23 mouse cellular contexts compared by ENCODE assay signal in the genomic region with DNA sequence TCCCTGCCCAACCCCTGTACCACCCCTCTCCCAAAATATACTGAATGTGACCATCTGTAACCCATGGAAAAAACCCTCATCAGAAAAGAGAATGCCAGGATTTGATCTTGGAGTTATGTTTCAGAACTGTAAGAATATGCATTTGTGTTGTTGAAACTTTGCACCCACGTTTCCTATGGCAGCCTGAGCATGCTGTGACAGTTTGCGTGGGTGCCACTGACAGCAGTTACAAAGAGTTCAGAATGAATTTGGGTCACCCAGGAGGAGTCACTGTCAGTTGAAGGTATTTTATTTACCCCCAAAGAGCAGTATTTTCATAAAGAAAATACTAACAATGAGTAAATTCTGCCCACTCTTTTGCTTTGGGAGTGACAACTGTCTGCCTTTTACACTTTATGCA.
A peak's percentile ranks its signal among the peaks of the same experiment; 100 is the strongest.
DNase-seq lines count a peak whose midpoint lies in the region; TF ChIP-seq lines count a peak whose summit lies in the region.
"Had no signal": no experiment of that assay in that cellular context is flagged by ENCODE, and none has a peak within 500 bp of the region (broad histone marks: within the 10 kb centered on the region; RNA-seq: fewer than 3 reads in every experiment).

No protein-coding gene starts in this region.

- H3K27ac ChIP-seq in layer of hippocampus, adult 2 months, result no peak overlapping the region
- H3K27ac ChIP-seq: embryonic facial prominence, embryonic 10.5 days; embryonic facial prominence, embryonic 13.5 days; forebrain, embryonic 12.5 days; forebrain, embryonic 15.5 days; gastrocnemius, adult 2 months; hindbrain, embryonic 12.5 days; hindbrain, embryonic 15.5 days had no signal

- no peak overlapping the region for H3K4me3 ChIP-seq in layer of hippocampus, adult 2 months
- H3K4me3 ChIP-seq: embryonic facial prominence, embryonic 10.5 days; embryonic facial prominence, embryonic 13.5 days; erythroblast, embryonic 14.5 days; forebrain, embryonic 12.5 days; forebrain, embryonic 15.5 days; gastrocnemius, adult 2 months; hindbrain, embryonic 12.5 days; hindbrain, embryonic 15.5 days had no signal

- DNase-seq in layer of hippocampus, adult 2 months (ENCODE audit: low spot score in 2 of 2), result peak; percentile 18 to 23
- DNase-seq in layer of hippocampus, postnatal 10 days (ENCODE audit: low spot score in 2 of 2), result no peak
- DNase-seq in right cerebral cortex, adult 18-20 months, result peak; percentile 52
- DNase-seq in right cerebral cortex, postnatal 4 days, result no peak
- peak; percentile 34 for DNase-seq in telencephalon, adult 2 months (ENCODE audit: low read depth, low spot score)
- no peak for DNase-seq in kidney, adult 18-20 months
- DNase-seq: adrenal gland, adult 2 months; adrenal gland, postnatal 14 days; cerebellum, adult 11-12 months; cerebellum, adult 8-10 months; cerebellum, postnatal 10 days; cerebellum, postnatal 36 days; embryo, embryonic 11 days; gastrocnemius, adult 2 months; gastrocnemius, postnatal 14 days; heart, adult 11 months had no signal

- TF ChIP-seq CTCF in layer of hippocampus, adult 2 months (conservative IDR thresholded peaks at IDR 0.05), result no peak

Comparison
In these comparisons a context has a peak if more than half of its experiments do, and no peak if none do; other contexts are left out.
1. DNase-seq: peak in layer of hippocampus, adult 2 months (2 of 2), right cerebral cortex, adult 18-20 months (single experiment) and telencephalon, adult 2 months (single experiment); none in layer of hippocampus, postnatal 10 days (0 of 2), right cerebral cortex, postnatal 4 days (single experiment) and kidney, adult 18-20 months (single experiment).